7 mouse cellular contexts compared by ENCODE assay signal in the genomic region with DNA sequence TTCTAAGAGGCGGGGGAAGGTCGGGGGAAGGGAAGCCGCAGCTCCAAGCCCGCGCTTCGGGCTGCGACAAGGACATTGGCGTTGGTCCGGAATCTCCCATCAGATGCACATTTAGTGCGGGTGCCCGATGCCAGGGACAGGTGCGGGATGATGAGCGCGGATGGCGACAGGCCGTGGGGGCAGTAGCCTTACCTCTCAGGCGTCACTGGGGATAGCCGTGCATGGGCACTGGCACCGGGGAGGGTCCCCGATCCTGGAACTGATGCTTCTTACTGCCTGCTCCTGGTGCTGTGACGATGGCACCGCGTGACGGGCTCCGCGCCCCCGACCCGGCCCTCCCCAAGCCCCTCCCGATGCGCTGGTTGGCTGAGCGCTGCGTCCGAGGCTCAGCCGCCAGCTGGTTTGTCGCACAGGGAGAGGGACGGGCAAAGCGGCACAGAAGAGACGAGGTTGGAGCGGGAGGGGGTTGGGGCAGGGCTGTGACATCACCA. TPM values are rescaled to one million over a fixed set of nuclear protein-coding genes. Genes with fewer than 3 reads are reported as not detected.
A peak's percentile ranks its signal among the peaks of the same experiment; 100 is the strongest.
DNase-seq lines count a peak whose midpoint lies in the region; ATAC-seq lines count a peak whose summit lies in the region.

A gene (minus strand): TSS at position 381 of the 491 bp plus-strand sequence.

- H3K4me2 ChIP-seq in forebrain, embryonic 16.5 days (ENCODE audit: low read length): peak within 1 kb of the TSS; percentile 90
- peak within 1 kb of the TSS; percentile 86 for H3K4me2 ChIP-seq in intestine, embryonic 15.5 days (replicated peaks)
- H3K4me2 ChIP-seq in limb, embryonic 13.5 days (replicated peaks): peak within 1 kb of the TSS; percentile 99

- H3K36me3 ChIP-seq in forebrain, embryonic 16.5 days (ENCODE audit: control insufficient read depth, insufficient read depth): no peaks in the 10 kb centered on the region
- no peaks in the 10 kb centered on the region for H3K36me3 ChIP-seq in intestine, embryonic 15.5 days
- no peaks in the 10 kb centered on the region for H3K36me3 ChIP-seq in limb, embryonic 13.5 days

- under 1% methylated on average over 39 of the region's 39 CpGs for WGBS in forebrain, embryonic 16.5 days
- WGBS in intestine, embryonic 15.5 days: under 1% methylated on average over 39 of the region's 39 CpGs
- 1% methylated on average over 39 of the region's 39 CpGs for WGBS in limb, embryonic 13.5 days

- H3K4me1 ChIP-seq in forebrain, embryonic 16.5 days (replicated peaks; ENCODE audit: control insufficient read depth, insufficient read depth, low read length): peaks cover 24% of the 10 kb centered on the region
- H3K4me1 ChIP-seq in intestine, embryonic 15.5 days (replicated peaks): peaks cover 16% of the 10 kb centered on the region
- H3K4me1 ChIP-seq in limb, embryonic 13.5 days: peaks cover 18% of the 10 kb centered on the region

- no peaks in the 10 kb centered on the region for H3K27me3 ChIP-seq in forebrain, embryonic 16.5 days (replicated peaks; ENCODE audit: control insufficient read depth, insufficient read depth, low read length)
- H3K27me3 ChIP-seq in intestine, embryonic 15.5 days (replicated peaks): peaks cover 41% of the 10 kb centered on the region
- H3K27me3 ChIP-seq in limb, embryonic 13.5 days: peaks cover 67% of the 10 kb centered on the region

- DNase-seq in adrenal gland, adult 2 months: peak; percentile 71
- peak; percentile 92 for DNase-seq in cerebellum, adult 11-12 months
- DNase-seq in retina, adult 2 months (ENCODE audit: low read depth, low spot score): peak; percentile 70
- DNase-seq in urinary bladder, adult 2 months (ENCODE audit: low spot score): no peak

- H3K9ac ChIP-seq in forebrain, embryonic 16.5 days (replicated peaks; ENCODE audit: low read depth, low read length): peak within 1 kb of the TSS; percentile 93
- peak within 1 kb of the TSS; percentile 24 for H3K9ac ChIP-seq in intestine, embryonic 15.5 days
- H3K9ac ChIP-seq in limb, embryonic 13.5 days: peak within 1 kb of the TSS; percentile 65

- ATAC-seq in forebrain, embryonic 16.5 days: peak; percentile 94
- ATAC-seq in intestine, embryonic 15.5 days: peak; percentile 72
- ATAC-seq in limb, embryonic 13.5 days (ENCODE audit: low FRiP score, low read depth): peak; percentile 78

- peak within 1 kb of the TSS; percentile 93 for H3K4me3 ChIP-seq in forebrain, embryonic 16.5 days (replicated peaks; ENCODE audit: low read length)
- H3K4me3 ChIP-seq in intestine, embryonic 15.5 days (replicated peaks): peak within 1 kb of the TSS; percentile 46
- H3K4me3 ChIP-seq in limb, embryonic 13.5 days: peak within 1 kb of the TSS; percentile 58

- H3K27ac ChIP-seq in forebrain, embryonic 16.5 days (ENCODE audit: low read length): peak within 1 kb of the TSS; percentile 93
- H3K27ac ChIP-seq in intestine, embryonic 15.5 days: no peak within 1 kb of the TSS
- no peak within 1 kb of the TSS for H3K27ac ChIP-seq in limb, embryonic 13.5 days

- H3K9me3 ChIP-seq in forebrain, embryonic 16.5 days (ENCODE audit: control insufficient read depth, low read length): no peaks in the 10 kb centered on the region
- H3K9me3 ChIP-seq in intestine, embryonic 15.5 days: no peaks in the 10 kb centered on the region
- H3K9me3 ChIP-seq in limb, embryonic 13.5 days: no peaks in the 10 kb centered on the region

RNA-seq across cellular contexts. Expression of the gene that starts here (rescaled TPM):
- 10 to 100 TPM; 33.6 to 43.0 TPM for total RNA-seq in adrenal gland, adult 2 months (2021)
- 25.7 and 29.0 TPM in 2 replicates for polyA plus RNA-seq in adrenal gland, adult 2 months (2012; rRNA removed)
- polyA plus RNA-seq in forebrain, embryonic 16.5 days (2015; fragmentation: Nextera tagmentation; extraction: Ambion mirVana): 322 and 396 TPM in 2 replicates
- 18.3 and 21.4 TPM in 2 replicates for polyA plus RNA-seq in intestine, embryonic 15.5 days (2015; fragmentation: Nextera tagmentation; extraction: Ambion mirVana)
- polyA plus RNA-seq in limb, embryonic 13.5 days (2015; fragmentation: Nextera tagmentation; extraction: Ambion mirVana): 18.3 and 19.2 TPM in 2 replicates
- polyA plus RNA-seq in urinary bladder, adult 2 months (2012; rRNA removed): 3.3 and 5.0 TPM in 2 replicates

Comparison
In these comparisons a context has a peak if more than half of its experiments do, and no peak if none do; other contexts are left out.
1. RNA of the gene that starts here (polyA plus RNA-seq): 322 to 396 TPM in forebrain, embryonic 16.5 days; 25.7 to 29.0 TPM in adrenal gland, adult 2 months, 18.3 to 19.2 TPM in limb, embryonic 13.5 days, 18.3 to 21.4 TPM in intestine, embryonic 15.5 days and 3.3 to 5.0 TPM in urinary bladder, adult 2 months; every median in the first group is over 10 times any median in the second.
2. H3K9ac ChIP-seq: peak in every context shown above with its lines; median percentile 93 in forebrain, embryonic 16.5 days; 65 in limb, embryonic 13.5 days; 24 in intestine, embryonic 15.5 days.
3. Peak in every context shown above with its lines, with median percentiles within 50 percentile points of each other: ATAC-seq, H3K4me2 ChIP-seq and H3K4me3 ChIP-seq.